Mouse (Mus musculus) midbrain, postnatal 0 days (tissue): ENCODE data around the gene Maml2. TPM values are rescaled to one million over a fixed set of nuclear protein-coding genes. Genes with fewer than 3 reads are reported as not detected.

ENCODE experiments used
- ATAC-seq: fragments of 200-750 bp; cut with Nextera tagmentation; 2 replicates; pipeline ENCODE4 v1.8.0; 2017; ENCODE audit warnings: moderate number of reproducible peaks, mild to moderate bottlenecking, moderate TSS enrichment, moderate library complexity; ENCODE audit not compliant: low FRiP score
- DNase-seq: peaks from one replicate; pipeline ENCODE4 v3.0.0-alpha.2; 2015; ENCODE audit warnings: low spot score
- H3K27ac ChIP-seq: fragments of 300-500 bp; sonication (generic); 2 replicates; pipeline ENCODE4 v1.5.1; 2014; ENCODE audit warnings: low read depth, mild to moderate bottlenecking, low read length, mixed read lengths
- H3K27me3 ChIP-seq: fragments of 300-500 bp; sonication (generic); 2 replicates; pipeline ENCODE4 v1.6.1; 2014; ENCODE audit warnings: low read length, control low read depth, mixed read lengths; ENCODE audit not compliant: insufficient read depth
- H3K36me3 ChIP-seq: fragments of 300-500 bp; sonication (generic); 2 replicates; pipeline ENCODE4 v1.6.1; 2014; ENCODE audit warnings: low read length, control low read depth, mixed read lengths; ENCODE audit not compliant: insufficient read depth
- H3K4me1 ChIP-seq: fragments of 300-500 bp; sonication (generic); 2 replicates; pipeline ENCODE4 v1.6.1; 2014; ENCODE audit warnings: mild to moderate bottlenecking, control low read depth, antibody characterized with exemption, low read length, mixed read lengths; ENCODE audit not compliant: insufficient read depth
- H3K4me2 ChIP-seq: fragments of 300-500 bp; sonication (generic); 2 replicates; pipeline ENCODE4 v1.6.1; 2014; ENCODE audit warnings: low read depth, mild to moderate bottlenecking, low read length, mixed read lengths; ENCODE audit not compliant: poor library complexity, severe bottlenecking
- H3K4me3 ChIP-seq: fragments of 300-500 bp; sonication (generic); 2 replicates; pipeline ENCODE4 v1.5.1; 2014; ENCODE audit warnings: low read depth, mild to moderate bottlenecking, low read length, moderate library complexity
- H3K9ac ChIP-seq: fragments of 300-500 bp; sonication (generic); replicated peaks from 2 replicates; pipeline ENCODE4 v1.6.1; 2014; ENCODE audit warnings: mild to moderate bottlenecking, low read length, moderate library complexity, mixed read lengths; ENCODE audit not compliant: poor library complexity, severe bottlenecking
- H3K9me3 ChIP-seq: fragments of 300-500 bp; sonication (generic); 2 replicates; pipeline ENCODE4 v1.6.1; 2016; ENCODE audit warnings: low read length, control low read depth
- CTCF ChIP-seq: IDR thresholded peaks from 2 replicates; pipeline ENCODE4 v1.5.1; 2016; ENCODE audit warnings: antibody characterized with exemption, mild to moderate bottlenecking
- WGBS: fragments of 180-500 bp; shearing (Covaris S2); extraction: QIAGEN DNeasy Blood & Tissue Kit; methylation state at CpG from one replicate; pipeline ENCODE4 v1.1.7; 2014; 5-methylcytosine and 5-hydroxymethylcytosine counted together
- polyA plus RNA-seq: library from polyadenylated mRNA; unstranded; fragments of >200 nt; fragmentation: Nextera tagmentation; extraction: Ambion mirVana; gene quantifications from 2 replicates; pipeline ENCODE4 v1.2.1, GENCODE M21; 2015
- total RNA-seq: library from RNA; depleted of rRNA; stranded (reverse); fragments of >200 nt; gene quantifications from 2 replicates; pipeline ENCODE4 v1.2.3, GENCODE M21; 2014

The Maml2 gene
- total and polyA plus RNA-seq, 2 experiments from 2014 or later: 9.1 to 9.2 TPM

- Histone ChIP-seq H3K36me3 (no peaks in the 10 kb centered on the region), H3K9ac (no peak overlapping the region), H3K4me2 (no peak overlapping the region), H3K9me3 (no peaks in the 10 kb centered on the region), H3K4me3 (no peak overlapping the region), H3K27me3 (no peaks in the 10 kb centered on the region), H3K4me1 (peaks cover 9% of the 10 kb centered on the region; the same call in 1 of the 2 replicates), H3K27ac (no peak overlapping the region)
- no peak for ATAC-seq
- WGBS: 98% methylated on average over 2 of the region's 2 CpGs
- no peak for DNase-seq
- TF ChIP-seq CTCF: no peak
Observed at GRCm38 (mm10) chr9:13313923-13314322, 16.2 kb downstream of the Maml2 start.

GRCm38 (mm10) chr9:13314577-13315004 is 16.8 kb downstream of the Maml2 start:
- Histone ChIP-seq H3K4me1 (peaks cover 7% of the 10 kb centered on the region; the same call in 1 of the 2 replicates), H3K9ac (no peak overlapping the region), H3K36me3 (no peaks in the 10 kb centered on the region), H3K27ac (no peak overlapping the region), H3K27me3 (no peaks in the 10 kb centered on the region), H3K4me2 (no peak overlapping the region), H3K9me3 (no peaks in the 10 kb centered on the region), H3K4me3 (no peak overlapping the region)
- ATAC-seq: no peak
- TF ChIP-seq CTCF: no peak
- 77% methylated on average over 5 of the region's 5 CpGs for WGBS
- no peak for DNase-seq

- ATAC-seq (no peak), DNase-seq (no peak)
- no peak overlapping the region for H3K9ac ChIP-seq
- TF ChIP-seq CTCF: no peak
- no peaks in the 10 kb centered on the region for H3K9me3 ChIP-seq
- H3K4me1 ChIP-seq: no peaks in the 10 kb centered on the region
- H3K36me3 ChIP-seq: no peaks in the 10 kb centered on the region
- H3K27me3 ChIP-seq: no peaks in the 10 kb centered on the region
- WGBS: 83% methylated on average over 5 of the region's 5 CpGs
- H3K4me3 ChIP-seq: no peak overlapping the region
- no peak overlapping the region for H3K4me2 ChIP-seq
- no peak overlapping the region; the same call in 1 of the 2 replicates for H3K27ac ChIP-seq
Observed at GRCm38 (mm10) chr9:13315393-13315792, 17.6 kb downstream of the Maml2 start.

- Histone ChIP-seq H3K4me1 (no peaks in the 10 kb centered on the region), H3K27me3 (no peaks in the 10 kb centered on the region), H3K9me3 (no peaks in the 10 kb centered on the region), H3K9ac (no peak overlapping the region), H3K4me3 (no peak overlapping the region), H3K36me3 (no peaks in the 10 kb centered on the region), H3K27ac (no peak overlapping the region), H3K4me2 (no peak overlapping the region)
- no peak for TF ChIP-seq CTCF
- ATAC-seq (no peak), DNase-seq (no peak)
- 85% methylated on average over 2 of the region's 2 CpGs for WGBS
Observed at GRCm38 (mm10) chr9:13319566-13319965, 21.8 kb downstream of the Maml2 start.

- no peak for DNase-seq
- H3K36me3 ChIP-seq: no peaks in the 10 kb centered on the region
- no peak for ATAC-seq
Observed at GRCm38 (mm10) chr9:13320800-13321364, 23.1 kb downstream of the Maml2 start.

GRCm38 (mm10) chr9:13323074-13323473 is 25.3 kb downstream of the Maml2 start:
- Histone ChIP-seq H3K27ac (no peak overlapping the region), H3K27me3 (no peaks in the 10 kb centered on the region), H3K9me3 (no peaks in the 10 kb centered on the region), H3K4me3 (no peak overlapping the region), H3K4me1 (no peaks in the 10 kb centered on the region), H3K9ac (no peak overlapping the region), H3K4me2 (no peak overlapping the region), H3K36me3 (no peaks in the 10 kb centered on the region)
- DNase-seq (no peak), ATAC-seq (no peak)
- no peak for TF ChIP-seq CTCF
- 67% methylated on average over 2 of the region's 2 CpGs for WGBS

More at GRCm38 (mm10) chr9:13320800-13321364, 23.1 kb downstream of the Maml2 start:
- no peaks in the 10 kb centered on the region for H3K27me3 ChIP-seq
- H3K9me3 ChIP-seq: no peaks in the 10 kb centered on the region
- no peak overlapping the region for H3K4me3 ChIP-seq
- H3K9ac ChIP-seq: no peak overlapping the region
- WGBS: 86% methylated on average over 5 of the region's 5 CpGs
- H3K27ac ChIP-seq: no peak overlapping the region
- H3K4me2 ChIP-seq: no peak overlapping the region
- H3K4me1 ChIP-seq: no peaks in the 10 kb centered on the region
- no peak for TF ChIP-seq CTCF
